Mouse (Mus musculus): Measurements from ENCODE around the gene Psmg4.

Psmg4 gene

GRCm38 (mm10) chr13:34148181-34148580 lies 14.6 kb upstream of the Psmg4 start:
- in situ Hi-C loops (cut with MboI, MseI) = no loop called here

GRCm38 (mm10) chr13:34148767-34149392 lies 13.9 kb upstream of the Psmg4 start:
- in situ Hi-C loops (cut with MboI, MseI) = no loop called here

GRCm38 (mm10) chr13:34149463-34150176 lies 13.1 kb upstream of the Psmg4 start:
- in situ Hi-C loops (cut with MboI, MseI) = loop anchor here (10.0 kb wide), 3 partner anchors 105 to 1145 kb away; partner anchors contain the start of gene Serpinb9

DNA sequence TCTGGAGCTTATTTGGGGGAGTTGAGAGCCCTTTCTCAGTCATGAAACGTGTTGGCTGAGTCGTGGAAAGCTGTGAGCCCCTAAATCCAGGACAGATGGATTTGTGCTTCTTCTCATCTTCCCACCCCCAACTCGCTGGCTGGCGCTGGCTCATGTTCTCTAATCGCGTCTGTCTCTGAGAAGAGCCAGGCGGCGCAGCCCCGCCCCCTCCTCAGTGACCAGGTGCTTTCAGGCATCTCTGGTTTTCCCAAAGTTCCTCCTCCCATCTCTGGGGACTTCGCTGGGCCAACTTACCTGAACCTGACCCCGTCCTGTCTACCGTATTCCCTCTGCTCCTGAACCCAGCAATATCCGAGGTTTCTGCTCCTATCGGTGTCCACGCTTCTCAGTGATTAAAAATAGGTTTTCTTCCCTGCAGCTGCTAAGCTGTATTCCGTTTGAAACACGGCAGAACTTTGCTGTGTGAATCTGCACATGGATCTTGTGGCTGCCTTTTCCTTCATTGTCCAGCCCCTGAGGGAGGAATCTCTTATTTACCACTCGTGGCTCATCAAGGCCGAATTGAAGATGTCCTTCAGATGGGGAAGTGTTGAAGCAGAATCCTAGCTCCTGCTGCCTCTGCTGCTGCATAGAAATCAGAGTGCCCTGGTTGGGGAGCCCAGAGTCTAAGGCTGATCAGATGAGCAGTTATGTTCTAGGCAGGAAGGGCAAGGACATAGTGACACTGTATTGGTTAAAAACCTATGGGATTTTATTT lies 12.3 kb upstream of the Psmg4 start:
- in situ Hi-C loops (cut with MboI, MseI) = loop anchor here (10.0 kb wide), 3 partner anchors 106 to 1146 kb away; partner anchors contain the start of gene Serpinb9

GRCm38 (mm10) chr13:34151425-34151824 lies 11.3 kb upstream of the Psmg4 start:
- in situ Hi-C loops (cut with MboI, MseI) = loop anchor here (10.0 kb wide), 3 partner anchors 107 to 1147 kb away; partner anchors contain the start of gene Serpinb9

GRCm38 (mm10) chr13:34152695-34153094 lies 10.1 kb upstream of the Psmg4 start:
- in situ Hi-C loops (cut with MboI, MseI) = loop anchor here (10.0 kb wide), 3 partner anchors 108 to 1148 kb away; partner anchors contain the start of gene Serpinb9

- in situ Hi-C loops (cut with MboI, MseI) = loop anchor here (10.0 kb wide), 3 partner anchors 109 to 1149 kb away; partner anchors contain the start of gene Serpinb9
These were observed 9.3 kb upstream of the Psmg4 start for GRCm38 (mm10) chr13:34153254-34154011.

- in situ Hi-C loops (cut with MboI, MseI) = loop anchor here (10.0 kb wide), 3 partner anchors 110 to 1150 kb away; partner anchors contain the start of gene Serpinb9
These were observed 8.4 kb upstream of the Psmg4 start for GRCm38 (mm10) chr13:34154217-34154930.

DNA sequence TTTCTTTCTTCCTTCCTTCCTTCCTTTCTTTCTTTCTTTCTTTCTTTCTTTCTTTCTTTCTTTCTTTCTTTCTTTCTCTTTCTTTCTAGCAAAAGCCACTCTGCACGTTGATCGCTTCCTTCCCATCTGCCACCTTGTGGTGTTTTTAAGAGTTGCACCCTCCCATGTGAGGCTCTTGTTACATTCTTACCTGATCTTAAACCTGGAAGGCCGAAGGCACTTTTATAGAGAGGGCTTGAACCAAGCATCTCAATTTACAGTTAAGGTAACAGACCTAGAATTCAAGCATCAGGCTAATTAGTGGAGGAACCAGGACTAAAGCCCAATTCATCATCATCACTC lies 7.9 kb upstream of the Psmg4 start:
- in situ Hi-C loops (cut with MboI, MseI) = loop anchor here (10.0 kb wide), 3 partner anchors 110 to 1150 kb away; partner anchors contain the start of gene Serpinb9

DNA sequence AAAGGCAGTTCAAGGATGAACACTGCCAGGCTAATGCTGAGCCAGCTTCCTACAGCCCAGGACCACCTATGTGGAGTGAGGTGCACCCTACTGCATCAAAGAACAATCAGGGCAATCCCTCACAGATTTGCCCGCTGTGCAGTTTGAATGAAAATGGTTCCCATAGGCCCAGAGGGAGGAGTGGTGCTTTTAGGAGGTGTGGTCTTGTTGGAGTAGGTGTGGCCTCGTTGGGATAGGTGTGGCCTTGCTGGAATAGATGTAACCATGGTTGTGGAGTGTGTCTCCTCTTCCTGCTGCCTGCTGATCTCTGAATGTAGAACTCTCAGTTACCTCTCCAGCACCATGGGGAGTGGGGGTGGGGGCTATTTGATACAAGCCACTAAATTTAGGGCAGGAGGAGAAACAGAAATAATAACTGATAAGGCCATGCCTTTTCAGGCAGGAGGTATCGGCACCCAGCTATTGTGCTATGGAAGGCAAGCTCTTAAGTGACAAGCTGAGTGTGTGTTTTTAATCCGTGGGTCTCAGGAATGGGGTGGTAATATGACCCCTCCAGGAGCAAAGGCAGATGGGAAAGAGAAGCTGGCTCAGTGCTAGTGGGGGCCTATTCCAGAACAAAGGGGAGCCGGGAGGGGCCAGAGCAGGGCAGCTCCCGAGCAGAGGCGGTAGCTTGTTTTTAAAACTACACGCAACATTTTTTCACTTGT lies 6.5 kb upstream of the Psmg4 start:
- in situ Hi-C loops (cut with MboI, MseI) = loop anchor here (10.0 kb wide), 3 partner anchors 111 to 1151 kb away; partner anchors contain the start of gene Serpinb9

- in situ Hi-C loops (cut with MboI, MseI) = loop anchor here (10.0 kb wide), 3 partner anchors 112 to 1152 kb away; partner anchors contain the start of gene Serpinb9
These were observed 6.0 kb upstream of the Psmg4 start for GRCm38 (mm10) chr13:34156840-34157185.

DNA sequence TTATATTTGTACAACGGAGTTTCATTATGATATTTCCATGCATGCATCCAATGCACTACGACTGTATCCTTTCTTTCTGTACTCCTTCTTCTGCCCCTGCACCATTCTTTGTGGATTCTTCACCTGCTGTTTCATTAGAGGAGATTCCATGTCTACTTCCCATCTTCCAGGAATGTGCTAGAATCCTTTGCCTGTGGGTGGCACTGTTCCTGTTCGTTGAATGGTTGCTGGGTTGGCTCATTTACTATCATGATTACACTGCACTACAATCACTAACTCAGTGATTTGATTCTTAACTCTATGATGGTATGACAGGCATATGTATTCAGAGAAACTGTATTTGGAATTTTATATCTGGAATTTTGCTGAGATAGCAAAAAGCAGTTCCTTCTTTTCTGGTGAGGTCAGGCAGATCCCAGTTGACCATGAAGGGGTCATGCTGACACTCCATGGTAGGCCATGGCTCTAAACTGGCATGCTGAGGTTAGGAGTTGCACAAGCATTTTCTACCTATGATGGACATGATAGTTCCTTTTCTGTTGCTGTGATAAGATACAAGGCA lies 5.1 kb upstream of the Psmg4 start:
- in situ Hi-C loops (cut with MboI, MseI) = loop anchor here (10.0 kb wide), 3 partner anchors 113 to 1153 kb away; partner anchors contain the start of gene Serpinb9

- in situ Hi-C loops (cut with MboI, MseI) = loop anchor here (10.0 kb wide), 3 partner anchors 115 to 1155 kb away; partner anchors contain the start of gene Serpinb9
These were observed 2.8 kb upstream of the Psmg4 start for GRCm38 (mm10) chr13:34159926-34160325.

GRCm38 (mm10) chr13:34163304-34163975 lies 676 bp downstream of the Psmg4 start:
- in situ Hi-C loops (cut with MboI, MseI) = no loop called here

GRCm38 (mm10) chr13:34174025-34174424 lies 11.3 kb downstream of the Psmg4 start:
- in situ Hi-C loops (cut with MboI, MseI) = no loop called here

DNA sequence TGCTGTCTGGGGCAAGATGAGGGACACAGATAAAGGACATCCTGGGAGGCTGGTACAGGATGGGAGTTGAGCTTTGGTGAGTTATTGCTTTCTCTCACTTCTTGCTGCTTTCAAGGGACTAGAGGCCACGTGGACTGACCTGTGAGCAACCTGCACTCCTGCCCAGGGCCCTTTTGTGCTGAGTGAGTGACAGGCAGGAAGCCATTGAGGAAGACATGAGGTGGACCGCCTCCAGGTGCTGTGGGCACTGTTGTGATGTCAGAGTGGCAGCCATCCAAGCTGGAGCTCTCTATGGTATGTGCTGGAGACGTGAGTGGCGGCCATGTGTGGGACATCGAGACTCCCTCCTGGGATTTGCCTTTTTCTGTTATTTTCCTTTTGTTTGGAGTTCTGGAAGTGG lies 18.9 kb downstream of the Psmg4 start:
- in situ Hi-C loops (cut with MboI, MseI) = loop anchor here (10.0 kb wide), 1 partner anchor 683 kb away; no protein-coding TSS in a partner anchor

GRCm38 (mm10) chr13:34185371-34185770 lies 22.6 kb downstream of the Psmg4 start:
- in situ Hi-C loops (cut with MboI, MseI) = loop anchor here (5.0 to 10.0 kb wide), 2 partner anchors 452 to 679 kb away; no protein-coding TSS in a partner anchor

DNA sequence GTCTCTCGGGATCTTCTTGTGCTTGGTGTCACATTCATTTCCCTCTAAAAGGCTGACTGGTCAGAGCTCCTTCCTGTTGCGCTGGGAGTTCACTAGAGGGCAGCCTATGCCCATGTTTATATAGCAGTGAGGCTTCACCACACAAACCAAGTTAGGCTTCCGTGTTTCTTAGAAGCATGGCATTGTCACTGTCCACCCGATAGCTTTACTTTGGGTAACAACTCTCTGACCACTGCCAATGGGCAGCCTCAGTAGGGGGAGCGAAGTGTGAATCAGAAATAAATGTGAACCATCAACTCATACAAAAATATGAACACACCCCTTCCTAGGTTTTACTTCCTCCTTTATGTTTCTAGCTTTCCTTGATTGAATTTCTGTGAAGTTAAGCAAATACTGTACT lies 24.8 kb downstream of the Psmg4 start:
- in situ Hi-C loops (cut with MboI, MseI) = loop anchor here (5.0 to 10.0 kb wide), 2 partner anchors 450 to 677 kb away; no protein-coding TSS in a partner anchor

Measured in T-helper 2 cell (primary cell).